Mouse (Mus musculus) heart, postnatal 0 days (tissue): ENCODE data around the gene P4ha1. TPM values are rescaled to one million over a fixed set of nuclear protein-coding genes. Genes with fewer than 3 reads are reported as not detected.
"Not testable (repeated sequence)": the region's sequence is repeated elsewhere in the genome, so short reads cannot be mapped to it uniquely, and the experiment has no call there.

Source experiments
- ATAC-seq: fragments of 200-750 bp; cut with Nextera tagmentation; 2 replicates; pipeline ENCODE4 v1.8.0; 2017; ENCODE audit warnings: low read depth, moderate number of reproducible peaks, moderate library complexity; ENCODE audit not compliant: insufficient read depth
- DNase-seq: peaks from one replicate; pipeline ENCODE4 v3.0.0-alpha.2; 2016; ENCODE audit warnings: low spot score
- H3K27ac ChIP-seq: fragments of 300-500 bp; sonication (generic); 2 replicates; pipeline ENCODE4 v1.5.1; 2014; ENCODE audit warnings: low read depth, mild to moderate bottlenecking
- H3K27me3 ChIP-seq: fragments of 300-500 bp; sonication (generic); 2 replicates; pipeline ENCODE4 v1.6.1; 2014; ENCODE audit warnings: low read length, mixed read lengths; ENCODE audit not compliant: control insufficient read depth, insufficient read depth
- H3K36me3 ChIP-seq: fragments of 300-500 bp; sonication (generic); replicated peaks from 2 replicates; pipeline ENCODE4 v1.6.1; 2014; ENCODE audit warnings: low read length, mixed read lengths; ENCODE audit not compliant: control insufficient read depth, insufficient read depth
- H3K4me1 ChIP-seq: fragments of 300-500 bp; sonication (generic); 2 replicates; pipeline ENCODE4 v1.6.1; 2014; ENCODE audit warnings: antibody characterized with exemption; ENCODE audit not compliant: control insufficient read depth, insufficient read depth
- H3K4me2 ChIP-seq: fragments of 300-500 bp; sonication (generic); 2 replicates; pipeline ENCODE4 v1.6.1; 2014; ENCODE audit warnings: low read depth, mild to moderate bottlenecking, low read length, moderate library complexity
- H3K4me3 ChIP-seq: fragments of 300-500 bp; sonication (generic); 2 replicates; pipeline ENCODE4 v1.5.1; 2014; ENCODE audit warnings: low read depth, low read length
- H3K9ac ChIP-seq: fragments of 300-500 bp; sonication (generic); replicated peaks from 2 replicates; pipeline ENCODE4 v1.6.1; 2014; ENCODE audit warnings: low read depth, low read length, mixed read lengths
- H3K9me3 ChIP-seq: fragments of 300-500 bp; sonication (generic); replicated peaks from 2 replicates; pipeline ENCODE4 v1.6.1; 2016; ENCODE audit warnings: low read length; ENCODE audit not compliant: control insufficient read depth
- CTCF ChIP-seq: IDR thresholded peaks from 2 replicates; pipeline ENCODE4 v1.5.1; 2016; ENCODE audit warnings: antibody characterized with exemption, control low read depth, low read depth
- EP300 ChIP-seq: IDR thresholded peaks from 2 replicates; pipeline ENCODE4 v1.6.1; 2016; ENCODE audit warnings: antibody characterized with exemption, low read depth
- WGBS: fragments of 180-500 bp; shearing (Covaris S2); extraction: QIAGEN DNeasy Blood & Tissue Kit; methylation state at CpG from one replicate; pipeline ENCODE4 v1.1.7; 2014; 5-methylcytosine and 5-hydroxymethylcytosine counted together
- polyA plus RNA-seq: library from polyadenylated mRNA; unstranded; fragments of >200 nt; fragmentation: Nextera tagmentation; extraction: Ambion mirVana; gene quantifications from 2 replicates; pipeline ENCODE4 v1.2.1, GENCODE M21; 2015
- total RNA-seq: library from RNA; depleted of rRNA; stranded (reverse); fragments of >200 nt; gene quantifications from 2 replicates; pipeline ENCODE4 v1.2.3, GENCODE M21; 2014; ENCODE audit warnings: low replicate concordance

P4ha1 gene
- total and polyA plus RNA-seq, 2 experiments from 2014 or later = 13.8 to 28.4 TPM

GRCm38 (mm10) chr10:59292079-59292478 lies 31.0 kb upstream of the P4ha1 start:
- TF ChIP-seq EP300 (no peak), CTCF (no peak)
- no peaks in the 10 kb centered on the region for H3K9me3 ChIP-seq
- no peak overlapping the region for H3K9ac ChIP-seq
- DNase-seq = no peak
- H3K4me2 ChIP-seq = no peak overlapping the region
- no peak for ATAC-seq
- H3K4me3 ChIP-seq = no peak overlapping the region
- H3K4me1 ChIP-seq = no peaks in the 10 kb centered on the region
- no peaks in the 10 kb centered on the region for H3K27me3 ChIP-seq
- no peaks in the 10 kb centered on the region for H3K36me3 ChIP-seq
- no peak overlapping the region for H3K27ac ChIP-seq
- WGBS = 80% methylated on average over 7 of the region's 7 CpGs

GRCm38 (mm10) chr10:59292558-59292957 lies 30.5 kb upstream of the P4ha1 start:
- 22% methylated on average over 4 of the region's 4 CpGs for WGBS
- H3K27ac ChIP-seq = no peak overlapping the region
- no peak overlapping the region for H3K9ac ChIP-seq
- ATAC-seq (peak; percentile 33; the same call in 1 of the 2 replicates), DNase-seq (peak; percentile 74)
- no peak overlapping the region for H3K4me3 ChIP-seq
- no peaks in the 10 kb centered on the region for H3K9me3 ChIP-seq
- no peaks in the 10 kb centered on the region for H3K36me3 ChIP-seq
- no peak overlapping the region for H3K4me2 ChIP-seq
- H3K27me3 ChIP-seq = no peaks in the 10 kb centered on the region
- peak; percentile 93 for TF ChIP-seq CTCF
- TF ChIP-seq EP300 = no peak
- H3K4me1 ChIP-seq = no peaks in the 10 kb centered on the region

- H3K9me3 ChIP-seq = no peaks in the 10 kb centered on the region
- ATAC-seq (peak; percentile 31; the same call in 1 of the 2 replicates), DNase-seq (no peak)
- H3K27me3 ChIP-seq = no peaks in the 10 kb centered on the region
- H3K9ac ChIP-seq = no peak overlapping the region
- H3K27ac ChIP-seq = no peak overlapping the region
- no peak overlapping the region for H3K4me2 ChIP-seq
- no peak overlapping the region for H3K4me3 ChIP-seq
- H3K36me3 ChIP-seq = no peaks in the 10 kb centered on the region
- no peaks in the 10 kb centered on the region for H3K4me1 ChIP-seq
- TF ChIP-seq CTCF = peak; percentile 90
- no peak for TF ChIP-seq EP300
- 47% methylated on average over 8 of the region's 8 CpGs for WGBS
These were observed 27.8 kb upstream of the P4ha1 start for GRCm38 (mm10) chr10:59295241-59295811.

- H3K9ac ChIP-seq = no peak overlapping the region
- no peaks in the 10 kb centered on the region for H3K4me1 ChIP-seq
- no peaks in the 10 kb centered on the region for H3K36me3 ChIP-seq
- ATAC-seq = peak; percentile 63
- peak; percentile 68 for DNase-seq
- no peak overlapping the region for H3K4me2 ChIP-seq
- H3K27ac ChIP-seq = no peak overlapping the region
- TF ChIP-seq CTCF (peak; percentile 96), EP300 (no peak)
- H3K4me3 ChIP-seq = no peak overlapping the region
- WGBS = 17% methylated on average over 5 of the region's 5 CpGs
- H3K27me3 ChIP-seq = no peaks in the 10 kb centered on the region
- H3K9me3 ChIP-seq = no peaks in the 10 kb centered on the region
These were observed 26.8 kb upstream of the P4ha1 start for GRCm38 (mm10) chr10:59296261-59296660.

- not testable (repeated sequence) for DNase-seq
These were observed 20.4 kb upstream of the P4ha1 start for GRCm38 (mm10) chr10:59302671-59303070.

More at GRCm38 (mm10) chr10:59302671-59303070, 20.4 kb upstream of the P4ha1 start:
- H3K9me3 ChIP-seq, ATAC-seq, H3K27me3 ChIP-seq, H3K4me1 ChIP-seq, H3K4me3 ChIP-seq, H3K4me2 ChIP-seq, H3K9ac ChIP-seq, H3K27ac ChIP-seq, H3K36me3 ChIP-seq: not testable (repeated sequence)
- WGBS = 77% methylated on average over 12 of the region's 12 CpGs
